Comparison of ENCODE assay signal across 8 mouse cellular contexts in the genomic region with DNA sequence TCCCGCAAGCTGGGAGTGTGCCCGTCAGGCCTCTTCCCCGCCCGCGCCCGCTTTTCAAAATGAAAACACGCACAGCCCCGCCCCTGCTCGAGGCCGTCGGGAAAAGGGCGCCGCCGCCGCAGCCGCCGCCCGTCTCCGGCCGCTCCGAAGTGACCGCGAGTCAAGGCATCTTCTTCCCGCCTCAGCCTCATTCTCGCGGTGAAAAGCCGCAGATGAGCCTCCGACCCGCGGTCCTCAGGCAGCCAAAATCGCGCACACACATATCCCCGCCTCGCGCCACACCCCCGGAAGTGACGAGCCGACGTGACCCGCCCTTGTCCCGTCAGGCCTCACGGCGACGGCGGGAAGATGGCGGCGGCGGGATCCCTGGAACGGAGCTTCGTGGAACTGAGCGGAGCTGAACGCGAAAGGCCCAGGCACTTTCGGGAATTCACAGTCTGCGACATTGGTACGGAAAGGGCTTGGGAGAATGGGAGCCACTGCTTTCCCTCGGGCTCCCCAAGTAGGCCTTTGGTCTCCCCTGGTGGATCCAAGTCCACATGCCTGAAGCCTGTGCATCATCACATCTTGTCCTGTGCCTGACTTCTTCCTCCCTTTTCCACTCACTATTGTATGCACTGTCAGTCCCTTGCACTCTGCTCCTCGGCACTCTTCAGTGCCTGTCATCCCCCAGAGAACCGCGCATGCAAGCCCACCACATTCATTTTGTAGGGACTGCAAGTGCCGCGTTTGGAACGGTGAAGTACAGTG. TPM values are rescaled to one million over a fixed set of nuclear protein-coding genes. Genes with fewer than 3 reads are reported as not detected.
DNase-seq lines count a peak whose midpoint lies in the region; ATAC-seq and TF ChIP-seq lines count a peak whose summit lies in the region.

No protein-coding gene starts in this region.

- TF ChIP-seq CTCF in lung, postnatal 0 days (IDR thresholded peaks at IDR 0.05), result peak; percentile 35

- peak overlapping the region; percentile 64 for H3K9ac ChIP-seq in lung, postnatal 0 days (replicated peaks; ENCODE audit: low read depth)

- no peak for TF ChIP-seq EP300 in lung, postnatal 0 days (IDR thresholded peaks at IDR 0.05)

- H3K27ac ChIP-seq in hindbrain, embryonic 10.5 days, result peak overlapping the region; percentile 90
- peak overlapping the region; percentile 91 for H3K27ac ChIP-seq in lung, postnatal 0 days (ENCODE audit: low read length)

- peak; percentile 99 for ATAC-seq in frontal cortex, adult (ENCODE audit: low TSS enrichment)
- ATAC-seq in lung, postnatal 0 days, result peak; percentile 98

- peak; percentile 97 for DNase-seq in MN1 (ENCODE audit: low spot score)
- peak; percentile 87 for DNase-seq in cerebellum, adult 9-10 months
- peak; percentile 97 for DNase-seq in hindbrain, embryonic 10.5 days (ENCODE audit: low spot score)
- DNase-seq in layer of hippocampus, adult 9-11 months, result peak; percentile 86
- peak; percentile 94 for DNase-seq in lung, postnatal 0 days (ENCODE audit: low spot score)
- DNase-seq in ovary, postnatal 14 days (ENCODE audit: low spot score), result peak; percentile 95
- DNase-seq in thymus, postnatal 14 days, result peak; percentile 94

- peak overlapping the region; percentile 89 for H3K4me3 ChIP-seq in hindbrain, embryonic 10.5 days
- peak overlapping the region; percentile 70 for H3K4me3 ChIP-seq in lung, postnatal 0 days (ENCODE audit: low read depth, low read length)

- no peaks in the 10 kb centered on the region for H3K27me3 ChIP-seq in hindbrain, embryonic 10.5 days (ENCODE audit: insufficient read depth, poor library complexity, severe bottlenecking)
- H3K27me3 ChIP-seq in lung, postnatal 0 days (replicated peaks; ENCODE audit: insufficient read depth, low read length), result no peaks in the 10 kb centered on the region

- H3K4me2 ChIP-seq in lung, postnatal 0 days (replicated peaks; ENCODE audit: low read depth, low read length), result peak overlapping the region; percentile 85

- peaks cover 34% of the 10 kb centered on the region for H3K36me3 ChIP-seq in hindbrain, embryonic 10.5 days
- H3K36me3 ChIP-seq in lung, postnatal 0 days (ENCODE audit: insufficient read depth, low read length), result 0 out of 2 replicates have a peak, but pooled peaks cover 2% of the 10 kb centered on the region

- peaks cover 13% of the 10 kb centered on the region for H3K4me1 ChIP-seq in hindbrain, embryonic 10.5 days (replicated peaks)
- H3K4me1 ChIP-seq in lung, postnatal 0 days (ENCODE audit: insufficient read depth, low read depth, low read length), result peaks cover 6% of the 10 kb centered on the region; the same call in 1 of the 2 replicates

- WGBS in hindbrain, embryonic 10.5 days, result under 1% methylated on average over 63 of the region's 63 CpGs
- under 1% methylated on average over 63 of the region's 63 CpGs for WGBS in lung, postnatal 0 days

- H3K9me3 ChIP-seq in hindbrain, embryonic 10.5 days, result no peaks in the 10 kb centered on the region
- no peaks in the 10 kb centered on the region for H3K9me3 ChIP-seq in lung, postnatal 0 days (ENCODE audit: low read length)

RNA-seq across cellular contexts. Expression of a gene that starts 2.2 kb away (rescaled TPM):
- 51.0 and 60.0 TPM in 2 replicates for polyA plus RNA-seq in hindbrain, embryonic 10.5 days (2016; fragmentation: Nextera tagmentation; extraction: Ambion mirVana)
- polyA plus RNA-seq in lung, postnatal 0 days (2015; fragmentation: Nextera tagmentation; extraction: Ambion mirVana), result 11.1 and 12.4 TPM in 2 replicates

Comparison
In these comparisons a context has a peak if more than half of its experiments do, and no peak if none do; other contexts are left out.
1. Peak in every context shown above with its lines: DNase-seq, ATAC-seq, H3K4me3 ChIP-seq and H3K27ac ChIP-seq.